Mouse (Mus musculus) gastrocnemius, adult 2 months (tissue): Measurements from ENCODE around the gene Obscn. TPM values are rescaled to one million over a fixed set of nuclear protein-coding genes. Genes with fewer than 3 reads are reported as not detected.

ENCODE experiments used
- DNase-seq: peaks from one replicate; pipeline ENCODE4 v3.0.0; 2022
- H3K27ac ChIP-seq: fragments of 200-600 bp; 2 replicates; pipeline ENCODE4 v1.8.1; 2022; ENCODE audit warnings: mild to moderate bottlenecking
- H3K4me3 ChIP-seq: fragments of 200-600 bp; 2 replicates; pipeline ENCODE4 v1.8.1; 2022; ENCODE audit warnings: mild to moderate bottlenecking, moderate library complexity
- CTCF ChIP-seq: fragments of 200-600 bp; IDR thresholded peaks from 2 replicates; pipeline ENCODE4 v1.8.1; 2022; ENCODE audit warnings: antibody characterized with exemption, mild to moderate bottlenecking, moderate library complexity
- intact Hi-C: fragments of 180-260 bp; cut with DNase I; formaldehyde crosslinking; loops from one replicate; pipeline ENCODE4 v1.15.1; 2025
- total RNA-seq, 2 experiments: library from RNA; stranded (reverse); gene quantifications; 2 replicates each; pipeline ENCODE4 v1.2.3; 2021

Gene Obscn
- total RNA-seq, 2 experiments from 2014 or later = 1,792 to 1,942 TPM

DNA sequence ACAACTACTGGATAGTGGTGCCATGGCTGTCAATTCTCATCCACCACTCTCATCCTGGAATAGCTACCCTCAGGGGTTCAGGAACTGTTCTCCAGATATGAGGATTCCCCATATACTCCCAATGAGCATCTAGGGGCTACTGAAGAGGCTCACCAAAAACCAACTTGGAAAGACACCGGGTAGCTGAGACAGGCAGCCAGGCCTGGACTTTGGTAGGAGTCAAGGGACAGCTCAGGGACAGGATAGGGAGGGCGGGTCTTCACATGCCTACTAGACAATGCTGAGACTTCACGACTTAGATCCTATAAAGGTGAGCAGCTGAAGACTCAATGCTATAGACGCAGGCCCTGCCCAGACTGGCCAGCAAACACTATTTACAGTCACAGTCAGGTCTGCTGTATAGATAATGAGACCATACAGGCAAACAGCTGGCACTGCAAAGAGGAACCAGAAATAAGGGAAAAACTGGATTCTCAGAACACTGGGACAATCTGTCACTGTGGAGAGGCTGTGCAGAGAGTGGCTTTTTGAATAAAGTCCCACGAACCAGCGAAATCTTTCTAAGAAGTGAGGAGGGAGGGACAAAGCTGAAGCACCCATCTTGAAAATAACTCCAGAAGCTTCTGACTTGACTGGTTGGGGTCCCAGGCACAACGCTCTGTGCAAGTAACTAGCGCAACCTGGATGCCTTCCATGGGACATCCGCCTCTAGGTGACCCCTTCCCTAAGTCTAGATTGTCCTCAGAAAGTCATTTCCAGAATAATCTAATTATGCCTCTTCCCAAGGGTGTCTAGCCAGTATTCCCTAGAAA, 26.4 kb upstream of the Obscn start:
- no peak for TF ChIP-seq CTCF
- no peak for DNase-seq
- Histone ChIP-seq H3K27ac (peak overlapping the region; percentile 99), H3K4me3 (peak overlapping the region; percentile 76)
- intact Hi-C loops = loop anchor here (1.0 kb wide), 1 partner anchor 24 kb away; no protein-coding TSS in a partner anchor

DNA sequence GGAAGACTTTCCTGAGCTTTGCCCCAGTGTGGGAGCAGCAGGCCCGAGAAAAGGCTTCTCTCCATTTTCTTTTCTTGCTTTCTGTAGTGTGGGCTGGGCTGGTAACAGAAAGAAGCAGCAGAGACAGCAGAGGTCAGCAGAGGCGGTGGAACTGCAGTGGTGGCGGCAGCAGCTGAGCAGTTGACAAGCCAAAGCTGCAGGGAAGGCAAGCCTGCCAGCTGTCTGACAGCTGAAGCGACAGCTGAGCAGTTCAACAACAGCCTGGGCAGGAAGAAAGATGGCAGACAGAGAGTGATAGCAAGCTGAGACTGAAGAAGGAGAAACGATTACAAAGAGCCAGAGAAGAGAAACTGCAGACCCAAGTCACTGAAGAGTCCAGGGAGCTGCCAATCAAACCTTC, 25.2 kb upstream of the Obscn start:
- peak; percentile 81 for DNase-seq
- intact Hi-C loops = loop anchor here (1.0 kb wide), 1 partner anchor 22 kb away; the partner anchor contains the start of gene Gjc2
- peak; percentile 46 for TF ChIP-seq CTCF
- Histone ChIP-seq H3K27ac (peak overlapping the region; percentile 99), H3K4me3 (peak overlapping the region; percentile 38)

DNA sequence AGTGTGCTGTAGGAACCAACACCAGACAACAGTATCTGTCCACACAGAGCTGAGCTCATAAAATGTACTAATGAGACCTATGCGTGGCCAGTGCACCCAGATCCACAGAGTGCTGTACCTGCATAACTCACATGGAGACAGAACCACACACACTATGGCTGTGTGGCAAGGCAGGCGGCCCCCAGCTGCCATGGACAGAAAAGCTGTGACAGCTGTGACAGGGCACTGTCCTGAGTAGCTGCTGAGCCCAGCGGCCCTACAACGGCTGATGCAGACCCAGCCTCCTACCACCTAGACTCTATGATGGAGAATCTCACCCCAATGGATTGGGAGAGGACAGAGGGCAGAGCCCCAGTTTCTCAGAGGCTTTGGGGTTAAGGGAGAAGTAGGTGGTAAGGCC, 23.4 kb upstream of the Obscn start:
- TF ChIP-seq CTCF = no peak

DNA sequence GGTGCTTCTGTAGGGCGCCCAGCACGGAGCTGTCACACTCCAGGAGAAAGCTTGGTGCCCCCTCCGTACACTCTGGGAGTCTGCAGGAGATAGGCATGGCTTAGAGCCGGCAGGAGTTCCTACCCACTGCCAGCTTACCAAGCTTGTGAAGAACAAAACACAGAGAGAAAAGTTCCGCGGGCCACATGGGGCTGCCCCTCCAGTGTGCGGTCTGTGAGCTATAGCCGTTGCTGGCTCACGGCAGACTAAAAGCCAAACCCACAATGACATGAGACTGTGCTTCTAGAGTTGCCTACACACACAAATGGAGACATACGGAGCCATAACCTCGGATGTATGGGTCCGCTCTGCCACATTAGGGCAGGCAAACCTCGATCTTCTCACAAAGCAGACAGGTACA, 22.9 kb upstream of the Obscn start:
- DNase-seq = peak; percentile 20
- TF ChIP-seq CTCF = no peak
- no peak overlapping the region for H3K4me3 ChIP-seq

More for the DNA sequence above, 23.4 kb upstream of the Obscn start:
- H3K27ac ChIP-seq = no peak overlapping the region
- peak; percentile 12 for DNase-seq
- intact Hi-C loops = no loop called here
- no peak overlapping the region for H3K4me3 ChIP-seq

DNA sequence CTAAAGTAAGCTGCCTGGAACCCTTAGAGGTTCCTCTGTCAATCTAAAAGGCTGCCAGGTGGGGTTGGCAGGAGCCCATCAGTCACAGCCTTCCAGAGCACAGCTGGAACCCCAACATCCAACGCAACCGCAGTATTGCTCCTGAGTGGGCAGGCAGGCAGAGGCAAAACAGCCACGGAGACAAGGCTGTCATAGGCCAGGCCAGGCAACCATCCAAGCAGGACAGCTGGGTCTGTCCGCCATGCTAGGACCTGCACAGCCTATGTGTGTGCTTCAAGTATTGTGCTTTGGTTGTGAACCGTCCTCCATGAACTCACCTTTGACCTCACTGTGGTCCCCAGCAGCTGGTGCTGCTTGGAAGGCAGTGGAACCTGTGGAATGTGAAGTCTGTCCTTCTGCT, 19.7 kb upstream of the Obscn start:
- no peak for DNase-seq
- no peak for TF ChIP-seq CTCF

More for the DNA sequence above, 22.9 kb upstream of the Obscn start:
- H3K27ac ChIP-seq = no peak overlapping the region
- intact Hi-C loops = no loop called here

DNA sequence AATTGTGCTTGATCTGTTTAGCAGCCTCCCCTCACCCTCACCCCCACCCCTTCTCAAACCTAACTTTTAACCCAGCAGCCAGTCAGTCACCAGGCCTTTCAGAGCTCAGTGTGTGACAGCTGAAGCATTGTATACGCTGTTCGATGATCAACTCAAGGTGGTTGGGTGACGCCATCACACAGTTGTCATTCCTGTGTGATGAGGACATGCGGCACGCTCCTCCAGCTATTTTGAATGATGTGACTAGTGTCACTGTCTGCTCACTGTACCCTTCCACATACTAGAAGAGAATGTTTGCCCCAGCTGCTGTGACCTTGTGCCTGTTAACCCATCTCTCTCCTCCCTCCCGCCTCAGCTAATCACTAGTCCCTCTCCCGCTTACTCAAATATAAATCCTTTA, 18.0 kb upstream of the Obscn start:
- DNase-seq = no peak
- no peak overlapping the region for H3K4me3 ChIP-seq
- TF ChIP-seq CTCF = no peak
- intact Hi-C loops = no loop called here
- peak overlapping the region; percentile 35 for H3K27ac ChIP-seq

More for the DNA sequence above, 19.7 kb upstream of the Obscn start:
- no peak overlapping the region for H3K4me3 ChIP-seq
- intact Hi-C loops = no loop called here
- no peak overlapping the region for H3K27ac ChIP-seq

DNA sequence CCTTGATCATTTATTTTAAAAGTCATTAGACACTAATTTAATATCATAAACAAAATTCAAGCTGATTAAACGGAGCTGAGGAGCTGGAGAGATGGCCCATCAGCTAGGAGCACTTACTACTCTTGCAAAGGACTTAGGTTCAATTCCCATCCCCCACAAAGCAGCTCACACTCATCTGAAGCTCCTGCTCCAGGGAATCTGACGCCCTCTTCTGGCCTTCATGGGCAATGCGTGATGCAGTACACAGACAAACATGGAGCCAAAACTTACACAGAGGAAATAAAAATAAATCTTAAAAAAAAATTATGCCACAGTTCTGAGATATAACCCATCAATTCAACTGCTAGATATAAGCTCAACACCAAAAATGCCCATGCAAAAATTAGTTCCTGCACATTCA, 15.5 kb upstream of the Obscn start:
- Histone ChIP-seq H3K4me3 (no peak overlapping the region), H3K27ac (no peak overlapping the region)
- peak; percentile 39 for TF ChIP-seq CTCF
- DNase-seq = peak; percentile 14
- intact Hi-C loops = no loop called here

DNA sequence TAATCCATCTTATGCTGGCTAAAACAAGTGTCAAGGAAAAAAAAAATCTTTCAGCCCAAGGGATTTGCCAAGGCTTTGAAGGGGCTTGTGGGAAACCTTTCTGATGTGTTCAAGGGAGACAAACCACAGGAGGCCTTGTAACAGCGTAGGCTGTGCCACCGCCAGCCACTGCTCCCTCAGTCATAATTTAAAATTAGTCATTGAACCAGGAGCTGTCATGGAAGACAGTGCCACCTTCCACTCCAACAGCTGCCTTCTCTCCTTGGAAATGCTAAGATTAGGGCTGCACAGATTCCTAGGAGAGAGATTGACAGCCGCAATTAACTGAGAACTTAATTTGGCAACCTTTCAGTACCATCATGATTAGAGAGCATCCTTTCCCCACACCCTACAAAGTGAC, 13.1 kb upstream of the Obscn start:
- intact Hi-C loops = no loop called here
- H3K4me3 ChIP-seq = no peak overlapping the region
- peak; percentile 14 for DNase-seq
- no peak overlapping the region for H3K27ac ChIP-seq
- TF ChIP-seq CTCF = no peak

DNA sequence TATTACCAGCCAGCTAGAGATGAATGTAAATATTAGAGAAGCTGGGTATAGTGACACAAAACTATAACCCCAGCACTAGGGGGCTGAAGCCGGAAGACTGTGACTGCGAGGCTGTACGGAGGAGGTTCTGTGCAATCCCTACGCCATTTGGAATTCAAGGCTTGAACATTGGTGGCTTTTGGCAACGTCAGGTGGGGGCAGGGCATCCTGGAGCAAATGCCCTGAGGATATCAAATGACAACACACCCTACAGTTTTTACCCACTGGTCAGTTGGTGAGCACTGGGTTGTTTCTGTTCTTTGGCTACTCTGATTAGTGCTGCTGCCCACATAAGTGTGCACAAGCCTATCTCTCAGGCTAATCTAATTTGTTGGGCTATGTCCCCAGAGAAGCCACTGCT, 6.8 kb upstream of the Obscn start:
- H3K4me3 ChIP-seq = no peak overlapping the region; the same call in 1 of the 2 replicates
- intact Hi-C loops = no loop called here
- H3K27ac ChIP-seq = peak overlapping the region; percentile 99
- DNase-seq = peak; percentile 64
- no peak for TF ChIP-seq CTCF

DNA sequence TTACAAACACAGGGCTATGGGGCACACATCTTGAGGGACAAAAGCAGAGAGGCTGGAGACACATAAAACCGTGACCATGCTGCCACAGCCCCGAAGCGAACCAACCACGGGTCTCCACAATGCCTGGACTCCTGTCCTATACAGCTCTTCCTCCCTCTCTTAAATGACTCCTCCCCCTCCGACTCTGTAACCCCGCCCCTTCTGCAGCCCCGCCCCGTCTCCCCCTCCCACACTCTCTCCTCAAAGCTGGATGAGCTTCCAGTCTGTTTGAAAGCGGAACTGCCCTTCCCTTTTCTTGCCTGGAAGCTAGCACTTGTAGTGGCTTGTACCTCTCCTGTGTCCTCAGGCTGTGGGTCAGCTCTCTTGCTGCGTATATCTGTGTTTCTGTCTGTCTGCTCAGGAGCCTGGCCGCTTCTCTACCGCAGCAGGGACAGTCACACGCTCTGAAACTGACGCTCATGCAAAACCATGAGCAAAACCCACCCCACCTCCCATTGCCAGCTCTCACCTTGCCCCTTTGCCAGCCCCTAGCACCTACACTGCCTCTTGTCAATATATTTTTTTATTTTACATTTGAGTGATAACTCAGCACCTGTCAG, 5.7 kb upstream of the Obscn start:
- TF ChIP-seq CTCF = no peak
- intact Hi-C loops = no loop called here
- Histone ChIP-seq H3K27ac (peak overlapping the region; percentile 99), H3K4me3 (peak overlapping the region; percentile 55)
- peak; percentile 52 for DNase-seq

DNA sequence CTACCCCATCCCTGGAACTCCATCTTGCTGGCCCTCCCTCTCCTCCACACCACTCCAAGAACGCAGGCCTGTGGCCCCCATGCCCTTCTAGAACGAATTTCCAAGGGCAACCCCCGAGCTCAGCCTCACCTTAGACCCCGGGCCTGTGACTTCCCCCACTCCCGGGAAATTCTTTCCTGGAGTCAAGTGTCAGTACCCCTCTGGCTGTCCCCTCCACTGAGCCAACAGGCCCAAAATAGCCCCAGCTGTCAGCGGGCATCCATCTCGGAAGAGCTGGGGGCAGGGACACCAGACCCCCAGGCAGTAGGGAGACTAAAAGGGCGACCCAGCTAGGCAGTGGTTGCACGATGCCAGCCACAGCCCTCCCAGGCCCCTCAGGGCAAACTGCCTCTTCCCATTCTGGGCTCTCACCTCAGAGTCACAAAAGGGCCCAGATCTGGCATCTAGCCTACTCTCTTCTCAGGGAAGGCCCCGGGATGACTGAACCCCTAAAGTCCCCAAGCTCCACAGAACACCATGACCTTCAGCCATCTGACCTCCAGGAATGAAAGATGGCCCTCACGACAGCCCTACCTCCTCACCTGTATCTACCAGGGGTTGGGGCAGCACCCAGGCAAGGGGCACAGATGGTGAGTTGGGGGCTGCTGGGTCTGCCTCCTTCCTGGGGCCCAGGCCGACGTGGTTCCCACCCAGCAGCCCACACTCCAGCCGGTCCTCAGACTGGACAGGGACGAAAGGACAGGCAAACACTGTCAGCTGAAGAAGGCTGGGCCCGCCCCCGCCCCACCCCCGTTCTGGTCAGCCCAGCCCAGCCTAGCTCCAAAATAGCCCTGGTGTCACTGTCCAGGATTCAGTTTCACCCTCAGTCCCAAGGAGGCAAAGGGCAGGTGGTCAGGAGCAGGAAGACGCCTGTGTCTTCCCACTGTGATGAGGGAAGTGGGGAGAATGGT, 2.6 kb upstream of the Obscn start:
- peak overlapping the region; percentile 99 for H3K27ac ChIP-seq
- H3K4me3 ChIP-seq = peak overlapping the region; percentile 76
- intact Hi-C loops = loop anchor here (1.0 kb wide), 1 partner anchor 24 kb away; the partner anchor contains the start of gene Iba57
- DNase-seq = peak; percentile 89
- TF ChIP-seq CTCF = no peak

DNA sequence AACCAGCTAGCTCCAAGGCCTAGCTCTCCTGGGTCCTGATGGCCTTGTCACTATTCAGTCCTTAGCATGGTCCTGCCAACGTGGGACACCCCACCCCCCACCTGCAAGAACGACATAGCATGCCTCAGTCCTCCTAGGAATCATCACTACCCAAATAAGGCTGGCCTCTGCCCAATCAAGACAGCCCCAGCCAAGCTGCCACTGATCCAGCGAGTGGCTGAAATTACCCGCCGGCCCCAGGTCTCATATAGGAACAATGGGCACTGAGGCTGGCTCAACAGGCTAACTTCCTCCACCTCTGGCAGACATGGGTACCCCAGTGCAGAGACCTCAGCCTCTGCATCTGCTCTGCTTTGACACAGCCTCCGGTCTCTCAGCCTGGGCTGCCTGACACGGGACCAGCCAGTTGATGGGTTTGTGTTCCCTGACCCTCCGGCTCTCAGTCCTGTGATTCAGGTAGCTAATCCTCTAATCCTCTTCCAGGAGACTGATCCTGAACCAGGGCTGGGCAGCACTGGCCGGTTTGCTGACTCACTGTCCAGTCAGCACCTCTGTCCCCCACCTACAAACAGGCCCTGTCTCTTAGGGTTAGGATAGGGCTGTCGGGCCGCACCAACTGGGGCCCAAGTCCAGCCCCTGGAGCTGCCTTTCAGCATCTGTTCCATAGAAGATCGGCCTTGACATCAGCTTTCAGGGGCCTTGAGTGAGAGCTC, 948 bp upstream of the Obscn start:
- DNase-seq = peak; percentile 77
- Histone ChIP-seq H3K4me3 (peak overlapping the region; percentile 76), H3K27ac (peak overlapping the region; percentile 99)
- intact Hi-C loops = no loop called here
- no peak for TF ChIP-seq CTCF
